Mouse (Mus musculus) liver, adult 2 months (tissue): ENCODE measurements at regions not wholly inside any gene's neighbourhood (a gene's known extent, or its start where the extent isn't known, plus 50 kb on each side); places are given as distances from the start of the nearest gene placed in this dataset.
A peak's percentile ranks its signal among the peaks of the same experiment; 100 is the strongest.
"Not testable (repeated sequence)": the region's sequence is repeated elsewhere in the genome, so short reads cannot be mapped to it uniquely, and the experiment has no call there.

Source experiments
- DNase-seq: peaks from one replicate; pipeline ENCODE4 v3.0.0-alpha.2; 2011; ENCODE audit warnings: low read depth, low spot score; ENCODE audit errors: extremely low read depth
- H3K27ac ChIP-seq: fragments of 200-500 bp; replicated peaks from 2 replicates; pipeline ENCODE4 v1.5.1; 2012; ENCODE audit warnings: low read depth, mild to moderate bottlenecking, control low read depth, inconsistent platforms, low read length; ENCODE audit not compliant: insufficient read depth
- H3K27me3 ChIP-seq: fragments of 200-500 bp; 2 replicates; pipeline ENCODE4 v1.6.1; 2012; ENCODE audit warnings: mild to moderate bottlenecking, moderate library complexity, low read length, inconsistent platforms; ENCODE audit not compliant: control insufficient read depth, insufficient read depth
- H3K36me3 ChIP-seq: fragments of 200-500 bp; 2 replicates; pipeline ENCODE4 v1.6.1; 2012; ENCODE audit warnings: low read length, inconsistent platforms; ENCODE audit not compliant: control insufficient read depth, insufficient read depth
- H3K4me1 ChIP-seq: fragments of 200-500 bp; 2 replicates; pipeline ENCODE4 v1.6.1; 2011; ENCODE audit warnings: low read length; ENCODE audit not compliant: control insufficient read depth, insufficient read depth
- H3K4me3 ChIP-seq: fragments of 200-500 bp; 2 replicates; pipeline ENCODE4 v1.5.1; 2011; ENCODE audit warnings: low read depth, mild to moderate bottlenecking, control low read depth, low read length, moderate library complexity; ENCODE audit not compliant: insufficient read depth
- H3K79me2 ChIP-seq: fragments of 200-500 bp; 2 replicates; pipeline ENCODE4 v1.6.1; 2012; ENCODE audit warnings: inconsistent platforms, mild to moderate bottlenecking, low read length, moderate library complexity; ENCODE audit not compliant: control insufficient read depth, insufficient read depth
- H3K9ac ChIP-seq: fragments of 200-500 bp; 2 replicates; pipeline ENCODE4 v1.6.1; 2012; ENCODE audit warnings: low read depth, mild to moderate bottlenecking, control low read depth, inconsistent platforms, low read length
- CTCF ChIP-seq: fragments of 200-500 bp; IDR thresholded peaks from 2 replicates; pipeline ENCODE4 v1.5.1; 2011; ENCODE audit warnings: low read depth, low read length, control low read depth
- POLR2A ChIP-seq: fragments of 200-500 bp; IDR thresholded peaks from 2 replicates; pipeline ENCODE4 v1.6.1; 2011; ENCODE audit warnings: low read length, control low read depth; ENCODE audit not compliant: insufficient read depth; ENCODE audit errors: extremely low read depth
- WGBS: fragments of 180-500 bp; shearing (Covaris S2); methylation state at CpG from one replicate; pipeline ENCODE4 v1.1.7; 2018; 5-methylcytosine and 5-hydroxymethylcytosine counted together

DNA sequence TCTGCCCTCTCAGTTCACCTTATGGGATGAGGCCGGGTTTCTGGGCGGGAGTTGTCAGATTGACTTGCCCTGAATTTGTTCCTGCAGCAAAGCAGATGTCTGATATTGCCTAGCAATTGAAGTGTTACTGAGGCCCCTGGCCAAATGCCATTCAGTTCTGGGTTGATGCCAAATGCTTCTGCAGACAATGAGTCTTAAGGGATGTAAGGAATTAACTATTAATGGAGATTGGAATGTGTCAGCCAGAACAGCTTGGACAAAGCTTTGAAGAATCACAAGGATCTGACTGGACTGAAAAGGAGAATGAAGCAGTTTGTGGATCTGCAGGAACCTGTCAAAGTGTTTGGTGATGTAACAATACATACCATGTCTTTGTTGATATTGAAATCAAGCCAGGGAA is 140.7 kb upstream of the Cldn34b3 start:
- Histone ChIP-seq H3K4me1 (no peaks in the 10 kb centered on the region), H3K79me2 (no peaks in the 10 kb centered on the region), H3K27me3 (no peaks in the 10 kb centered on the region), H3K27ac (no peak overlapping the region), H3K9ac (no peak overlapping the region), H3K36me3 (no peaks in the 10 kb centered on the region), H3K4me3 (no peak overlapping the region)
- DNase-seq: no peak
- TF ChIP-seq POLR2A (no peak), CTCF (no peak)
- WGBS: 76% methylated on average over 2 of the region's 2 CpGs

DNA sequence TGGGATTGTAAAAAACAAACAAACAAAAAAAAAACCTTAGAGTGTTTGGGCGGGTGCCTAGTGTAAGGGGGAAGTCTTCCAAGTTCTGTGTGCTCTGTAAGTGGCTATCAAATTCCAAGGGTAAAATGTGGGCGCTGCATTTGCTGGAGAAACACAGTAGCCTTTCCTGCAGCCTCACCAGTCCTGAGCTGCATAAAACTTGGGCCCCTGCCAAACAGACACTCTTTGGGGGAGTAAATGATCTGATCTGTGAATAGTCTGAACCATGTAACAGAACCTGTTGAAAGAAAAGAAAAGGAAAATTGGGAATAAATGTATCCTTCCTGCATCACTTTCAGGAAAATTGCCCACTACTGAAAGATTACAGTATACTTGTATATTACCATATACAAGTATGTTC is 126.4 kb upstream of the Cldn34b3 start:
- 26% methylated on average over 2 of the region's 2 CpGs for WGBS

DNA sequence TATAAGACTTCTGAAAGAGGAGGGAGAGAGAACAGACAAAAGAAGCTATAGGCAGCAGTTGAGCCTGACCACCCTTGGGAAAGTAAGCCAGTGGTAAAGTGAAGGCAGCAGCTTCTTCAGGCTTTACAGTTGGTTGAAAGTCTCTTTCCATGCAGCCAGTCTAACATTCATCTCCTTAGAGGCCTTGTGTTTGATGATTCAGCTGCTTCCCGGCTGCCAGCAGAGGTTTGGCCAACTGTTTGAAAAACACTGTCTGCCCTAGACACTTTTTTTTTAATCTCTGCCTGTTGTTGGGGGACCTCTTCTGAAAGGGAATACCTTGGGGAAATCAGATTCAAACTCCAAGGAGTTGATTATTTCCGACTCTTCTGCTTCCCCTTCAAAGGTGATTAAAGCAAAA is 123.1 kb upstream of the Cldn34b3 start:
- no peak for TF ChIP-seq CTCF
- TF ChIP-seq POLR2A: no peak
- Histone ChIP-seq H3K9ac (no peak overlapping the region), H3K36me3 (no peaks in the 10 kb centered on the region), H3K79me2 (no peaks in the 10 kb centered on the region), H3K4me3 (no peak overlapping the region), H3K27ac (no peak overlapping the region), H3K27me3 (no peaks in the 10 kb centered on the region), H3K4me1 (no peaks in the 10 kb centered on the region)
- WGBS: 79% methylated on average over 2 of the region's 2 CpGs
- DNase-seq: no peak

More for the DNA sequence above, 126.4 kb upstream of the Cldn34b3 start:
- Histone ChIP-seq H3K27ac (no peak overlapping the region), H3K27me3 (no peaks in the 10 kb centered on the region), H3K79me2 (no peaks in the 10 kb centered on the region), H3K9ac (no peak overlapping the region), H3K4me1 (no peaks in the 10 kb centered on the region), H3K36me3 (no peaks in the 10 kb centered on the region), H3K4me3 (no peak overlapping the region)
- peak; percentile 40 for DNase-seq
- TF ChIP-seq CTCF: no peak
- TF ChIP-seq POLR2A: no peak

DNA sequence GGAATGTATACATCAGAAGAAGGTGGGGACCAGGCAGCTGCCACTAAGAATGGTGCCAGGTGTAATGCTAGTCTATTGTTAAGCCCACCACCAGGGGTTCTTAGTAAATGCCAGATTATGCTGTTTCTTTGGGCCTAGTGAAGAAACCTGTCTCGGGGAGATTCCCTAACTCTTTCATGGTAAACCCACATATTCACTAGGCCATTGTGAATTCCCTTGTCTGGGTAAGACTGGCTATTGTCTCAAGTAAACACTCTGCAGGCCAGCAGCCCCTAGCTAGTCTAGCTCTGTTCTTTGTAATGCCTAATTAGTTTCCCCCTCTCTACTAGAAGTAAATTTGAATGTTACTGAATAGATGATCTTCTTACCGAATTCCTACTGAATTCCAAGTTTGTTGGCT is 89.3 kb upstream of the Cldn34b3 start:
- not testable (repeated sequence) for H3K4me1 ChIP-seq, DNase-seq, H3K9ac ChIP-seq, H3K79me2 ChIP-seq, H3K4me3 ChIP-seq, H3K27me3 ChIP-seq, H3K27ac ChIP-seq, H3K36me3 ChIP-seq
- WGBS: 75% methylated on average over 2 of the region's 2 CpGs

DNA sequence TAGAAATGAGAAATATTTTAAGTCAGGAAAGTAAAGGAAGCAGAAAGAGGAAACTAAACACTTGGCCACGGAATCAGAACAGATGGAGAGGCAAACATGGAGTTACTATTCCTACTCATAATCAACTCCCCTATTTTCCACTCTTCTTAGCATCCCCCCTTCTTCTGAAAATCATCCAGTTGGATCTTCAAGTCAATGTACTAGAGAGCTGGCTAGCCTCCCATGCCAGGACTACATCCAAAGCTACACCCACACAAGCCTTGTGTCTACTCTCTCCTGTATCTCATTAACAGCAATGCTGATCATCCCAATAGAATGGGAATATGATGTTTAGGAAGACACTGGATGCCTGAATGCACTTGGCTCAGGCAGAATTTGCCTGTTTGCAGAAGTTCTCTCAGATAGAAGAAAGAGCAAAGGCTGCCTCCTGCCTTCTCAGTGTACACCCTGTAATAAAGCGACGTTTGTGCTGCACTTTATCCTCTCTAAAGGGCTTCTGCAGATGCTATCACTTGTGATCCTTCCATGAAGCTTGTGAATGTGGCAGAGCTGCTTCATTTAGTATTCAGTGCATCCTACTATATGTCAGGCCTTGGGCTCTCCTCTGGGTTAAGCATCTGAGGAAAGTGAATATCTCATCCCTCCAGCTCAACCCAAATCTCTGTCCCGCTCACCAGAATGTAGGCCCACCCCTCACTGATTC is 82.5 kb upstream of the Cldn34b3 start:
- H3K27me3 ChIP-seq: no peaks in the 10 kb centered on the region
- no peak overlapping the region for H3K9ac ChIP-seq
- H3K4me1 ChIP-seq: no peaks in the 10 kb centered on the region
- H3K79me2 ChIP-seq: no peaks in the 10 kb centered on the region
- no peak for DNase-seq
- 84% methylated on average over 4 of the region's 4 CpGs for WGBS
- H3K4me3 ChIP-seq: no peak overlapping the region
- no peaks in the 10 kb centered on the region for H3K36me3 ChIP-seq
- no peak for TF ChIP-seq CTCF
- no peak for TF ChIP-seq POLR2A
- H3K27ac ChIP-seq: no peak overlapping the region

DNA sequence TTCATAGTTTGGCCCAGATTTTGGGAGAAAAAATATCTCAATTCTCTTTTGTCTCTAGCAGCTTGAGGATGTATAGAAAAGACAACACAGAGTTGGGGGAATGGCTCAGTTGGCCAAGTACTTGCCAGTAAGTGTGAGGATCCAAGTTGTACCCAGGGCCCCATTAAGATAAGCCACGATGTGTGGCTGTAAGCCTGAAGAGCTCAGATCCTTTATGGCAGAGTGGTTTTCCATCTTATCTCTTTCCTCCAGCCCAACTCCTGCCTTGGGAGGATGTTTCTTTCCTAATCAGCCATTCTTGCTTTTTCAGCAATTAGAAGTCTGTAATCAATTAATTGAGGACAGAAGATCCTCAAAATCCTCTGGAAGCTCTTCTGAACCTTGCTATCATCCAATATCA is 63.5 kb upstream of the Cldn34b3 start:
- 31% methylated on average over 1 of the region's 1 CpGs for WGBS

More for the DNA sequence above, 63.5 kb upstream of the Cldn34b3 start:
- DNase-seq: no peak
- Histone ChIP-seq H3K27me3 (no peaks in the 10 kb centered on the region), H3K4me1 (no peaks in the 10 kb centered on the region), H3K79me2 (no peaks in the 10 kb centered on the region), H3K27ac (no peak overlapping the region), H3K36me3 (no peaks in the 10 kb centered on the region), H3K9ac (no peak overlapping the region), H3K4me3 (no peak overlapping the region)
- TF ChIP-seq POLR2A (no peak), CTCF (no peak)
